In the genomic region with DNA sequence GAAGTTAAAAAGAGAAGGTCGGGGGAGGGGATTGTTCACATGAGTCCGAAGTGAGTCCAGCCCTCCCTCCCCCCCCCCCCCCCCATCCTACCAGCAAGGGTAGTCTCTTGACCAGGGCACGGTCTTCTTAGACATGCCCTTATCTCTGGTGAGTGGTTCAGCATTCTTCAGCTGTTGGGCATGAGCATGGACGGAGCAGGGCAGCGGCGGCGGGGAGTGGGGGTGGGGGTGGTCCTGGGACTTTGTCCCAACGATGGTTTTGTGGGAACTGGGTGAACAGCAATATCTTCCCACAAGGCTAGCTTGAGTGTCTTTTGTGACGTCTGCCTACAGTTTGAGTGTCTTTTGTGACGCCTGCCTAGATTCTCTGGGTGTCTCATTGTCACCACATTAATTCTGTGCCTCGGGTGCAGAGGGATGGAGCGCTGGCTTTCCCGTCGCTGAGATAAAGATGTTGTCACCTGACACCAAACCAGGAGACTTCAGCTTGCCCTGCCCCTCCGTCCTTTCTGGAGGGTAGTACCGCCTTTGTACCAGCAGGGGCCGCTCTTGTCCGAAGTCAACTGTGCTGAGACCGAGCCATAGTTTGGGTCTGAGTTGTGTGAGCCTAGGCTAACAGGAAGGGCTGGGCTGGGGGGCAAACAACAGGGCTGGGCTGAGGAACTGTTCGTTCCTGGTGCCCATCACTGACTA, we compare ENCODE assay signal across 1 mouse cellular context.
TF ChIP-seq lines count a peak whose summit lies in the region.

No protein-coding gene starts in this region.

TF ChIP-seq in CH12.LX, 34 proteins besides CTCF, POLR2A, EP300 and RAD21:
- peak; percentile 69 for TF ChIP-seq IRF4 (IDR thresholded peaks at IDR 0.05; ENCODE audit: low read depth, low read length)
- no peak for TF ChIP-seq HCFC1 (IDR thresholded peaks at IDR 0.05; ENCODE audit: low read depth, low read length)
- TF ChIP-seq SIN3A (IDR thresholded peaks at IDR 0.05; ENCODE audit: low read length) = peak; percentile 63; the same call in 1 of the 2 replicates
- TF ChIP-seq JUND (conservative IDR thresholded peaks at IDR 0.05; ENCODE audit: low read depth, low read length) = no peak
- TF ChIP-seq MYC (IDR thresholded peaks at IDR 0.05; ENCODE audit: low read depth, low read length) = no peak
- 0 out of 2 replicates have a peak, but pooled peaks have one; percentile 53 for TF ChIP-seq RCOR1 (conservative IDR thresholded peaks at IDR 0.05; ENCODE audit: low read depth, low read length)
- 0 out of 2 replicates have a peak, but pooled peaks have one; percentile 37 for TF ChIP-seq TCF12 (IDR thresholded peaks at IDR 0.05; ENCODE audit: low read depth, low read length)
- TF ChIP-seq TBP (conservative IDR thresholded peaks at IDR 0.05; ENCODE audit: low read depth, low read length) = no peak
- peak; percentile 72 for TF ChIP-seq ELF1 (IDR thresholded peaks at IDR 0.05; ENCODE audit: low read depth, low read length)
- no peak for TF ChIP-seq MAX (IDR thresholded peaks at IDR 0.05; ENCODE audit: low read length)
- peak; percentile 40 for TF ChIP-seq USF1 (IDR thresholded peaks at IDR 0.05; ENCODE audit: low read depth, low read length)
- TF ChIP-seq E2F4 (IDR thresholded peaks at IDR 0.05; ENCODE audit: insufficient replicate concordance, low read depth, low read length) = no peak
- TF ChIP-seq SMC3 (IDR thresholded peaks at IDR 0.05; ENCODE audit: low read depth, low read length) = peak; percentile 98
- peak; percentile 64; the same call in 1 of the 2 replicates for TF ChIP-seq MEF2A (IDR thresholded peaks at IDR 0.05; ENCODE audit: borderline replicate concordance, low read depth, low read length)
- TF ChIP-seq UBTF (IDR thresholded peaks at IDR 0.05; ENCODE audit: low read depth, low read length) = peak; percentile 28; the same call in 1 of the 2 replicates
- TF ChIP-seq USF2 (conservative IDR thresholded peaks at IDR 0.05; ENCODE audit: low read depth, low read length) = 0 out of 2 replicates have a peak, but pooled peaks have one; percentile 16
- TF ChIP-seq MAZ (IDR thresholded peaks at IDR 0.05; ENCODE audit: low read depth, low read length) = peak; percentile 73; the same call in 1 of the 2 replicates
- TF ChIP-seq GABPA (IDR thresholded peaks at IDR 0.05; ENCODE audit: insufficient replicate concordance, low read depth, low read length) = no peak
- no peak for TF ChIP-seq ZMIZ1 (IDR thresholded peaks at IDR 0.05; ENCODE audit: low read depth, low read length)
- TF ChIP-seq BHLHE40 (IDR thresholded peaks at IDR 0.05; ENCODE audit: low read depth, low read length) = peak; percentile 67
- 0 out of 2 replicates have a peak, but pooled peaks have one; percentile 27 for TF ChIP-seq CHD2 (IDR thresholded peaks at IDR 0.05; ENCODE audit: low read length)
- no peak for TF ChIP-seq POLR2AphosphoS2 (IDR thresholded peaks at IDR 0.05; ENCODE audit: low read depth, low read length)
- peak; percentile 82 for TF ChIP-seq ZC3H11A (IDR thresholded peaks at IDR 0.05; ENCODE audit: low read depth, low read length)
- no peak for TF ChIP-seq ETS1 (conservative IDR thresholded peaks at IDR 0.05; ENCODE audit: low read depth, low read length)
- no peak for TF ChIP-seq NRF1 (IDR thresholded peaks at IDR 0.05; ENCODE audit: low read depth, low read length)
- peak; percentile 58; the same call in 1 of the 2 replicates for TF ChIP-seq NELFE (IDR thresholded peaks at IDR 0.05; ENCODE audit: low read depth, low read length)
